Mouse (Mus musculus) bone marrow, adult 2 months (tissue): ENCODE results near the gene Slc4a7. TPM values are rescaled to one million over a fixed set of nuclear protein-coding genes. Genes with fewer than 3 reads are reported as not detected.

Experiments used
- H3K27ac ChIP-seq: fragments of 200-500 bp; 2 replicates; pipeline ENCODE4 v1.5.1; 2012; ENCODE audit warnings: low read depth, mild to moderate bottlenecking, control low read depth, inconsistent platforms, low read length; ENCODE audit not compliant: control insufficient read depth, poor library complexity, insufficient read depth
- H3K4me1 ChIP-seq: fragments of 200-500 bp; 2 replicates; pipeline ENCODE4 v1.6.1; 2011; ENCODE audit warnings: low read length; ENCODE audit not compliant: control insufficient read depth, insufficient read depth
- H3K4me3 ChIP-seq: fragments of 200-500 bp; replicated peaks from 2 replicates; pipeline ENCODE3; 2011; ENCODE audit warnings: mild to moderate bottlenecking, low read depth, low read length, control low read depth; ENCODE audit not compliant: control insufficient read depth
- CTCF ChIP-seq: fragments of 200-500 bp; IDR thresholded peaks from 2 replicates; pipeline ENCODE4 v1.5.1; 2011; ENCODE audit warnings: low read length, control low read depth; ENCODE audit not compliant: control insufficient read depth, insufficient read depth
- POLR2A ChIP-seq: fragments of 200-500 bp; IDR thresholded peaks from 2 replicates; pipeline ENCODE4 v1.6.1; 2011; ENCODE audit warnings: low read depth, mild to moderate bottlenecking, control low read depth, low read length, borderline replicate concordance; ENCODE audit not compliant: control insufficient read depth
- WGBS: fragments of 180-500 bp; shearing (Covaris S2); methylation state at CpG from one replicate; pipeline ENCODE4 v1.1.7; 2018; 5-methylcytosine and 5-hydroxymethylcytosine counted together
- polyA plus RNA-seq: library from polyadenylated mRNA; stranded (reverse); fragments of >200 nt; gene quantifications from 2 replicates; pipeline ENCODE4 v1.2.4, GENCODE M21; 2011; ENCODE audit warnings: low replicate concordance; ENCODE audit not compliant: missing spikeins, insufficient read depth, insufficient read length

Slc4a7 gene
- polyA plus RNA-seq, 1 experiment: 11.0 TPM

- 84% methylated on average over 2 of the region's 2 CpGs for WGBS
- TF ChIP-seq CTCF: no peak
- TF ChIP-seq POLR2A: no peak
- peaks cover 3% of the 10 kb centered on the region; the same call in 1 of the 2 replicates for H3K4me1 ChIP-seq
- no peak overlapping the region for H3K27ac ChIP-seq
- H3K4me3 ChIP-seq: no peak overlapping the region
Observed at GRCm38 (mm10) chr14:14704651-14705050, 2.6 kb downstream of the Slc4a7 start.

DNA sequence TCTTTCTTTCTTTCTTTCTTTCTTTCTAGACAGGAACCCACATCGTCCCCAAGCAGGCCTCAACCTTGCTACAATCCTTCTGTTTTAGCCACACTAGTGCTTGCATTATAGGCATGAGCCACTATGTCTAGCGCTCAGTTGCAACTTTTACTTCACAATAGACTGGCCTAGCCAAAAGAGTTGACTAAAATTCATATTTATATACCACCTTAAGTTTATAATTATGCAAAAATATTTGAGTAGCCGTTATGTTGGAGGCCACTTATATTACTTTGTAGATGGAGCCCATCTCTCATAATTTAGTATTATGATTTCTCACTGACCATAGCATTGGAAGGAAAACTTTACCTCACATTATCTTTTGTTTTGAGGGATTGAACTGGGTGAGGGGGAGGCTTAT is 3.0 kb downstream of the Slc4a7 start:
- WGBS: 88% methylated on average over 3 of the region's 3 CpGs
- TF ChIP-seq POLR2A (no peak), CTCF (no peak)
- Histone ChIP-seq H3K4me1 (peaks cover 3% of the 10 kb centered on the region; the same call in 1 of the 2 replicates), H3K4me3 (no peak overlapping the region), H3K27ac (no peak overlapping the region)

- WGBS: 22% methylated on average over 1 of the region's 1 CpGs
- no peak overlapping the region for H3K27ac ChIP-seq
- TF ChIP-seq POLR2A (no peak), CTCF (no peak)
- no peak overlapping the region for H3K4me3 ChIP-seq
- H3K4me1 ChIP-seq: peaks cover 3% of the 10 kb centered on the region; the same call in 1 of the 2 replicates
Observed at GRCm38 (mm10) chr14:14706381-14706780, 4.3 kb downstream of the Slc4a7 start.

DNA sequence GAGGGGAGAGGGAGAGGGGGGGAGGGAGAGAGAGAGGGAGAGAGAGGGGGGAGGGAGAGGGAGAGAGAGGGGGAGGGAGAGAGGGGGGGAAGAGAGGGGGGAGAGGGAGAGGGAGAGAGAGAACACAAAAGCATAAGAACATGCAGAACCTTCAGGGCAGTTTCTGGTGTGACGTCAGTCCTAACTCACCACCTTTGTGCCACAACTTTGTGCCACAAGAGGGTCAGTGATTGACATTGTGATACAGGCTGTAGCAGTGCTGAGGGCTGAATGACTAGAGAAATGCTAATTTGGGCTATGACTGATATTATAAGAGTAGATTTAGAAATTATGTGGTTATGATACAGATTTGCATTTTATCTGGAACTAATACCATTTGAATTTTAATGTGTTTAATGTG is 5.0 kb downstream of the Slc4a7 start:
- 68% methylated on average over 1 of the region's 1 CpGs for WGBS
- no peak overlapping the region for H3K27ac ChIP-seq
- H3K4me3 ChIP-seq: no peak overlapping the region
- H3K4me1 ChIP-seq: peaks cover 3% of the 10 kb centered on the region; the same call in 1 of the 2 replicates
- TF ChIP-seq POLR2A (no peak), CTCF (no peak)

GRCm38 (mm10) chr14:14709021-14709420 is 6.9 kb downstream of the Slc4a7 start:
- no peak overlapping the region for H3K27ac ChIP-seq
- no peak for TF ChIP-seq CTCF
- no peak for TF ChIP-seq POLR2A
- 80% methylated on average over 1 of the region's 1 CpGs for WGBS
- H3K4me1 ChIP-seq: peaks cover 1% of the 10 kb centered on the region; the same call in 1 of the 2 replicates
- no peak overlapping the region for H3K4me3 ChIP-seq

DNA sequence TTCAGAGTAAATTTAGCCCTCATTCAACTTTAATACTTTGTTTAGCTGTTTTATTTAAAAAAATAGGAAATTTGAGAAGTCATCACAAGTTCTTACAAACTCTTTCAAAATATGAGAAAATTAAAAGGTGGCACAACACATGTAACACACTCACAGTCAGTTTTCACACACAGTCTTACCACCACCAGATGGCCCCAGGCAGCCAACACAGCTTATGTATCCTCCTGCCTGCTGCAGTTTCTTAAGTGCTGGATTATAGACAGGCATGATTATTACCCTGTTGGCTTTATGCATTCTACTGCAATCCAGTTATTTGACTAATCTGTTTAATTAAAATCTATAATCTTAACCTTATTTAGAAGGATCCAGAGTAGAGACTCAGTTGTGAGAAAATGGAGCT is 12.1 kb downstream of the Slc4a7 start:
- Histone ChIP-seq H3K4me1 (peaks cover 1% of the 10 kb centered on the region; the same call in 1 of the 2 replicates), H3K27ac (no peak overlapping the region), H3K4me3 (no peak overlapping the region)
- no peak for TF ChIP-seq CTCF
- no peak for TF ChIP-seq POLR2A

GRCm38 (mm10) chr14:14715794-14716193 is 13.7 kb downstream of the Slc4a7 start:
- no peak for TF ChIP-seq CTCF
- TF ChIP-seq POLR2A: no peak
- Histone ChIP-seq H3K4me1 (peaks cover 1% of the 10 kb centered on the region; the same call in 1 of the 2 replicates), H3K27ac (no peak overlapping the region), H3K4me3 (no peak overlapping the region)
- WGBS: 78% methylated on average over 2 of the region's 2 CpGs

DNA sequence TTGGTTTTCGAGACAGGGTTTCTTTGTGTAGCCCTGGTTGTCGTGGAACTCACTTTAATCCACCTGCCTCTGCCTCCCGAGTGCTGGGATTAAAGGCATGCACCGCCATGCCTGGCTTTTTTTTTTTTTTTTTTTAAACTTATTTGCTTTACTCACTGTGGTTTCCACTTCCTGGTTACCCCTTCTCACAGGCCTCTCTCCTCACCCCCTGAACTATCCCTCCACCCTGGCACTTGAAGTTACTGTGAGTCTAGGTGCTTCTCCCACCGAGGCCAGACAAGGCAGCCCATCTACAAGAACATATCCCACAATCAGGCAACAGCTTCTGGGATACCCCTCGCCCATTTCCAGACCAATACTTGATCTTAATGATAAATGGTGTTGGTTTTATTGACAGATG is 14.8 kb downstream of the Slc4a7 start:
- TF ChIP-seq POLR2A (no peak), CTCF (no peak)
- 38% methylated on average over 6 of the region's 6 CpGs for WGBS
- H3K4me1 ChIP-seq: peaks cover 1% of the 10 kb centered on the region; the same call in 1 of the 2 replicates
- H3K27ac ChIP-seq: no peak overlapping the region
- no peak overlapping the region for H3K4me3 ChIP-seq

DNA sequence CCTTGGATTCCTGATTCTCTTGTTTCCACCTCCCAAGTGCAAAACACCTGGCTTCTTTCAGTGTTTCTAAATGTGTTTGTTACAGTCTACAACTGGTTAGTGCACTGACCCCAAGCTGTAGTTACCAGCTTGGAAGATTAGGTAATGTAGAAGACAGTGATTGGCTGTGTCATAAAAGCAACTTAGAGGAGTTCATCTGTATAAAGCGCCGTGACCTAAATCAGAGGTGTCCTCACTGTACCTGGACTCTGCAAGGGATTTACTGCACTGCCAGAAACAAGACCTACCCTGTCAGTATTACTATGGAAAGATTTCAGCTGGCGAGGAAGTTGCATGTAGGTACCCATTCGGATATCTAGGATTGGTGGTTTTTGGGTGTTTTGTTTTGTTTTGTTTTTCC is 16.5 kb downstream of the Slc4a7 start:
- TF ChIP-seq POLR2A (no peak), CTCF (no peak)
- peaks cover 1% of the 10 kb centered on the region; the same call in 1 of the 2 replicates for H3K4me1 ChIP-seq
- no peak overlapping the region for H3K4me3 ChIP-seq
- 87% methylated on average over 4 of the region's 4 CpGs for WGBS
- no peak overlapping the region for H3K27ac ChIP-seq
